In genomic region chr6:17316294-17317166, GRCm38 (mm10) we compare ENCODE assay signal across 16 mouse cellular contexts. TPM values are rescaled to one million over a fixed set of nuclear protein-coding genes. Genes with fewer than 3 reads are reported as not detected.
DNase-seq lines count a peak whose midpoint lies in the region; ATAC-seq and TF ChIP-seq lines count a peak whose summit lies in the region.
"Had no signal": no experiment of that assay in that cellular context is flagged by ENCODE, and none has a peak within 500 bp of the region (broad histone marks: within the 10 kb centered on the region; RNA-seq: fewer than 3 reads in every experiment).

No protein-coding gene starts in this region.

- H3K4me1 ChIP-seq in forebrain, embryonic 15.5 days, result peaks cover 3% of the 10 kb centered on the region; the same call in 1 of the 2 replicates
- no peaks in the 10 kb centered on the region for H3K4me1 ChIP-seq in forebrain, postnatal 0 days (ENCODE audit: insufficient read depth)
- 0 out of 2 replicates have a peak, but pooled peaks cover 9% of the 10 kb centered on the region for H3K4me1 ChIP-seq in kidney, embryonic 14.5 days (ENCODE audit: control insufficient read depth, insufficient read depth, low read length)
- H3K4me1 ChIP-seq in intestine, postnatal 0 days (replicated peaks; ENCODE audit: control insufficient read depth, insufficient read depth, low read length), result 0 out of 2 replicates have a peak, but pooled peaks cover 5% of the 10 kb centered on the region
- H3K4me1 ChIP-seq: embryonic facial prominence, embryonic 12.5 days; hindbrain, embryonic 15.5 days; liver, embryonic 12.5 days; megakaryocyte, embryonic 14.5 days had no signal

- no peaks in the 10 kb centered on the region for H3K36me3 ChIP-seq in forebrain, embryonic 15.5 days
- no peaks in the 10 kb centered on the region for H3K36me3 ChIP-seq in forebrain, postnatal 0 days (ENCODE audit: insufficient read depth)
- no peaks in the 10 kb centered on the region for H3K36me3 ChIP-seq in kidney, embryonic 14.5 days (ENCODE audit: control insufficient read depth, insufficient read depth, low read length)
- H3K36me3 ChIP-seq in intestine, postnatal 0 days (ENCODE audit: control insufficient read depth, insufficient read depth), result no peaks in the 10 kb centered on the region
- H3K36me3 ChIP-seq: embryonic facial prominence, embryonic 12.5 days; hindbrain, embryonic 15.5 days; liver, embryonic 12.5 days had no signal

- no peak overlapping the region for H3K4me2 ChIP-seq in forebrain, embryonic 15.5 days (replicated peaks)
- no peak overlapping the region for H3K4me2 ChIP-seq in forebrain, postnatal 0 days (ENCODE audit: low read depth)
- no peak overlapping the region for H3K4me2 ChIP-seq in kidney, embryonic 14.5 days (replicated peaks; ENCODE audit: low read depth, low read length)
- H3K4me2 ChIP-seq in intestine, postnatal 0 days (replicated peaks; ENCODE audit: low read depth), result 0 out of 2 replicates have a peak overlapping the region, but pooled peaks have one; percentile 7
- H3K4me2 ChIP-seq: embryonic facial prominence, embryonic 12.5 days; hindbrain, embryonic 15.5 days; liver, embryonic 12.5 days had no signal

- no peak overlapping the region for H3K4me3 ChIP-seq in forebrain, embryonic 15.5 days
- H3K4me3 ChIP-seq in forebrain, postnatal 0 days (ENCODE audit: low read depth, low read length), result no peak overlapping the region
- H3K4me3 ChIP-seq in kidney, embryonic 14.5 days (ENCODE audit: low read length), result no peak overlapping the region
- no peak overlapping the region for H3K4me3 ChIP-seq in intestine, postnatal 0 days (ENCODE audit: low read depth, low read length)
- H3K4me3 ChIP-seq: embryonic facial prominence, embryonic 12.5 days; hindbrain, embryonic 15.5 days; liver, embryonic 12.5 days; megakaryocyte, embryonic 14.5 days had no signal

- H3K9me3 ChIP-seq in forebrain, embryonic 15.5 days, result no peaks in the 10 kb centered on the region
- H3K9me3 ChIP-seq in forebrain, postnatal 0 days (ENCODE audit: low read length), result no peaks in the 10 kb centered on the region
- H3K9me3 ChIP-seq in kidney, embryonic 14.5 days (ENCODE audit: control insufficient read depth, low read length), result no peaks in the 10 kb centered on the region
- H3K9me3 ChIP-seq in intestine, postnatal 0 days (ENCODE audit: control insufficient read depth), result no peaks in the 10 kb centered on the region
- H3K9me3 ChIP-seq: embryonic facial prominence, embryonic 12.5 days; hindbrain, embryonic 15.5 days; liver, embryonic 12.5 days; megakaryocyte, embryonic 14.5 days had no signal

- no peak overlapping the region for H3K27ac ChIP-seq in forebrain, embryonic 15.5 days (replicated peaks)
- H3K27ac ChIP-seq in forebrain, postnatal 0 days (ENCODE audit: low read depth, low read length), result no peak overlapping the region
- H3K27ac ChIP-seq in kidney, embryonic 14.5 days (ENCODE audit: low read depth, low read length), result peak overlapping the region; percentile 49; the same call in 1 of the 2 replicates
- H3K27ac ChIP-seq in intestine, postnatal 0 days (ENCODE audit: low read depth, low read length), result no peak overlapping the region; the same call in 1 of the 2 replicates
- H3K27ac ChIP-seq: embryonic facial prominence, embryonic 12.5 days; hindbrain, embryonic 15.5 days; liver, embryonic 12.5 days had no signal

- no peak for DNase-seq in forebrain, postnatal 0 days
- no peak for DNase-seq in kidney, postnatal 10 days
- peak; percentile 48 for DNase-seq in brain, adult 2 months (ENCODE audit: low read depth, low spot score)
- DNase-seq in ovary, postnatal 10 days (ENCODE audit: low spot score), result no peak
- no peak for DNase-seq in spleen, postnatal 14 days (ENCODE audit: low spot score in 2 of 2)
- DNase-seq: cerebellum, adult 9-10 months; kidney, postnatal 25 days; retina, postnatal 1 day; thymus, postnatal 14 days had no signal

- no peak overlapping the region for H3K9ac ChIP-seq in forebrain, embryonic 15.5 days (replicated peaks)
- H3K9ac ChIP-seq in forebrain, postnatal 0 days, result no peak overlapping the region
- no peak overlapping the region for H3K9ac ChIP-seq in kidney, embryonic 14.5 days (ENCODE audit: low read depth, low read length)
- H3K9ac ChIP-seq in intestine, postnatal 0 days (ENCODE audit: low read depth, low read length), result no peak overlapping the region
- H3K9ac ChIP-seq: embryonic facial prominence, embryonic 12.5 days; hindbrain, embryonic 15.5 days; liver, embryonic 12.5 days had no signal

- no peak for TF ChIP-seq CTCF in forebrain, postnatal 0 days (IDR thresholded peaks at IDR 0.05; ENCODE audit: low read depth)
- no peak for TF ChIP-seq CTCF in intestine, postnatal 0 days (IDR thresholded peaks at IDR 0.05; ENCODE audit: low read depth)

- 67% methylated on average over 15 of the region's 15 CpGs for WGBS in forebrain, embryonic 15.5 days
- WGBS in forebrain, postnatal 0 days, result 64% methylated on average over 15 of the region's 15 CpGs
- 60% methylated on average over 15 of the region's 15 CpGs for whole genome bisulfite sequencing in kidney, embryonic 14.5 days
- 46% methylated on average over 15 of the region's 15 CpGs for WGBS in intestine, postnatal 0 days

- ATAC-seq in forebrain, embryonic 15.5 days (replicated peaks), result peak; percentile 53
- ATAC-seq in forebrain, postnatal 0 days, result no peak
- ATAC-seq in kidney, embryonic 14.5 days (ENCODE audit: low FRiP score, low TSS enrichment), result peak; percentile 49; the same call in 1 of the 2 replicates
- ATAC-seq in intestine, postnatal 0 days, result no peak
- ATAC-seq: liver, embryonic 12.5 days had no signal

- H3K27me3 ChIP-seq in forebrain, embryonic 15.5 days, result no peaks in the 10 kb centered on the region
- no peaks in the 10 kb centered on the region for H3K27me3 ChIP-seq in forebrain, postnatal 0 days (ENCODE audit: insufficient read depth, low read length)
- no peaks in the 10 kb centered on the region for H3K27me3 ChIP-seq in kidney, embryonic 14.5 days (ENCODE audit: control insufficient read depth, insufficient read depth, low read length)
- H3K27me3 ChIP-seq in intestine, postnatal 0 days (replicated peaks; ENCODE audit: control insufficient read depth, insufficient read depth, low read length), result no peaks in the 10 kb centered on the region
- H3K27me3 ChIP-seq: embryonic facial prominence, embryonic 12.5 days; hindbrain, embryonic 15.5 days; liver, embryonic 12.5 days had no signal

RNA-seq across cellular contexts. Expression of gene Cav1, which starts 10.4 kb away (rescaled TPM):
- 30.1 and 32.3 TPM in 2 replicates for polyA plus RNA-seq in forebrain, embryonic 15.5 days (2015; fragmentation: Nextera tagmentation; extraction: Ambion mirVana)
- 42.4 and 47.0 TPM in 2 replicates for total RNA-seq in forebrain, postnatal 0 days (2014; rRNA removed)
- 32.8 and 38.4 TPM in 2 replicates for polyA plus RNA-seq in forebrain, postnatal 0 days (2015; fragmentation: Nextera tagmentation; extraction: Ambion mirVana)
- 49.2 and 52.9 TPM in 2 replicates for polyA plus RNA-seq in kidney, embryonic 14.5 days (2014; fragmentation: Nextera tagmentation; extraction: Ambion mirVana)
- 141 and 154 TPM in 2 replicates for polyA plus RNA-seq in intestine, postnatal 0 days (2015; fragmentation: Nextera tagmentation; extraction: Ambion mirVana)

RNA-seq across cellular contexts. Expression of gene Cav2, which starts 35.5 kb away (rescaled TPM):
- 10.9 and 12.0 TPM in 2 replicates for polyA plus RNA-seq in forebrain, embryonic 15.5 days (2015; fragmentation: Nextera tagmentation; extraction: Ambion mirVana)
- 15.8 and 18.7 TPM in 2 replicates for total RNA-seq in forebrain, postnatal 0 days (2014; rRNA removed)
- 16.7 and 20.7 TPM in 2 replicates for polyA plus RNA-seq in forebrain, postnatal 0 days (2015; fragmentation: Nextera tagmentation; extraction: Ambion mirVana)
- 18.7 and 19.8 TPM in 2 replicates for polyA plus RNA-seq in kidney, embryonic 14.5 days (2014; fragmentation: Nextera tagmentation; extraction: Ambion mirVana)
- polyA plus RNA-seq in intestine, postnatal 0 days (2015; fragmentation: Nextera tagmentation; extraction: Ambion mirVana), result 26.1 and 26.4 TPM in 2 replicates

Comparison
In these comparisons a context has a peak if more than half of its experiments do, and no peak if none do; other contexts are left out.
1. ATAC-seq: peak in forebrain, embryonic 15.5 days (single experiment) and kidney, embryonic 14.5 days (single experiment); none in forebrain, postnatal 0 days (single experiment) and intestine, postnatal 0 days (single experiment).